Mouse (Mus musculus) midbrain, embryonic 16.5 days (tissue): ENCODE results near the gene Wdr61. TPM values are rescaled to one million over a fixed set of nuclear protein-coding genes. Genes with fewer than 3 reads are reported as not detected.
A peak's percentile ranks its signal among the peaks of the same experiment; 100 is the strongest.

Source experiments
- ATAC-seq: fragments of 200-750 bp; cut with Nextera tagmentation; 2 replicates; pipeline ENCODE4 v1.8.0; 2017; ENCODE audit warnings: moderate TSS enrichment
- H3K27ac ChIP-seq: fragments of 300-500 bp; sonication (generic); 2 replicates; pipeline ENCODE4 v1.5.1; 2014; ENCODE audit warnings: mild to moderate bottlenecking, low read length, mixed read lengths
- H3K27me3 ChIP-seq: fragments of 300-500 bp; sonication (generic); 2 replicates; pipeline ENCODE4 v1.6.1; 2014; ENCODE audit warnings: low read depth, low read length, mixed read lengths; ENCODE audit not compliant: control insufficient read depth, insufficient read depth
- H3K36me3 ChIP-seq: fragments of 300-500 bp; sonication (generic); 2 replicates; pipeline ENCODE4 v1.6.1; 2014; ENCODE audit warnings: mild to moderate bottlenecking, low read length, moderate library complexity, mixed read lengths; ENCODE audit not compliant: control insufficient read depth, insufficient read depth
- H3K4me1 ChIP-seq: fragments of 300-500 bp; sonication (generic); 2 replicates; pipeline ENCODE4 v1.6.1; 2014; ENCODE audit warnings: mild to moderate bottlenecking, low read length, mixed read lengths; ENCODE audit not compliant: control insufficient read depth, insufficient read depth
- H3K4me2 ChIP-seq: fragments of 300-500 bp; sonication (generic); 2 replicates; pipeline ENCODE4 v1.6.1; 2014; ENCODE audit warnings: mild to moderate bottlenecking, low read length, mixed read lengths
- H3K4me3 ChIP-seq: fragments of 300-500 bp; sonication (generic); 2 replicates; pipeline ENCODE4 v1.5.1; 2014; ENCODE audit warnings: low read depth, mild to moderate bottlenecking, low read length, moderate library complexity, mixed read lengths
- H3K9ac ChIP-seq: fragments of 300-500 bp; sonication (generic); 2 replicates; pipeline ENCODE4 v1.6.1; 2014; ENCODE audit warnings: low read depth, low read length, mixed read lengths
- H3K9me3 ChIP-seq: fragments of 300-500 bp; sonication (generic); replicated peaks from 2 replicates; pipeline ENCODE4 v1.6.1; 2014; ENCODE audit warnings: mild to moderate bottlenecking, low read length, mixed read lengths; ENCODE audit not compliant: control insufficient read depth, poor library complexity, severe bottlenecking
- whole genome bisulfite sequencing: fragments of 180-500 bp; shearing (Covaris S2); extraction: QIAGEN DNeasy Blood & Tissue Kit; methylation state at CpG from one replicate; pipeline ENCODE4 v1.1.7; 2014; 5-methylcytosine and 5-hydroxymethylcytosine counted together
- polyA plus RNA-seq: library from polyadenylated mRNA; unstranded; fragments of >200 nt; fragmentation: Nextera tagmentation; extraction: Ambion mirVana; gene quantifications from 2 replicates; pipeline ENCODE4 v1.2.1, GENCODE M21; 2015

The Wdr61 gene
- polyA plus RNA-seq, 1 experiment from 2014 or later: 91.9 TPM

DNA sequence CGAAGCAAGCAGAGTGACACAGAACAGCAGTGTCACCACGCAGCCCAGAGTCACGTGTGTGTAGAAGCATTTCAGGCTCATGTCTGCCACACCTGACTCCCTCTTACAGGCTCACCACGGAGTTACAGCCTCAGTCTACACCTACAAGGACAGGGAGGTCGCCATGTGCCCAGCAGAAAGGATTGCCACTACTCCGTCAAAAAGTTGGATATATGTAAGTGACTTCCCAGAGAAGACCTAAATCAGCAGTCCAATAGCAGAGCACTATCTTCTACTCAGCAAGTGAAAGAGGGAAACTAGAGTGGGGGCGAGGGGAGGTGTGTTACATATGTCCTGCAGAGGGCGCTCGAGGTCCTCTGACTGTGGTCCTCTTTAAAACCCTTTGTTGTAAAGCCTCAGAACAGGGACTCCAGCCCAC is 2.0 kb upstream of the Wdr61 start:
- 19% methylated on average over 9 of the region's 9 CpGs for WGBS

DNA sequence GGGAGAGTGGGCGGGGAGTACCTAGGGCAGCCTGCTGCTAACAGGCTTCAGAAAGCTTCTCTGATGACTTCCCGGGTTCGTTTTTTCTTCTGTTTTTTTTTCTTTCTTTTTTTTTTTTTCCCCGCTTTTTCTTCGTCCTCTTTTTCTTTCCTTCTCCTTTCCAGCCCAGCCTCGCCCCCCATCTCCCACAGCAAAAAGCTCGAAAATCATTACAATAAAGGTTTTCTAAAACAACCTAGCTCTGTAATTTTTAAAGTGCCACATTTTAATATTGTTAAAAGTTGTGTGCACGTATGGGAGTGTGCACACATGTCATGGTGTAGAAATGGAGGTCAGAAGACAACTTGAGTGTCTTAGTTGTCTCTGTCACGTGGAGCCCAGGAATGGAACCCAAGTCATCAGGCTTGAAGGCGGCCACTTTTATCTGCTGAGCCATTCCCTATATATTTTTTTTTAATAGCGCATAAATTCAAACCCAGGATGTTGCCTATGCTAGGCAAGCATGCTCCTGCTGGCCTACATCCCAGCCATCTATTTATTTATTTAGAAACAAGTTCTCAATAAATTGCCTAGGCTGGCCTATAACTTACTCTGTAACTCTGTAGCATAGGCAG is 427 bp upstream of the Wdr61 start:
- peaks cover 17% of the 10 kb centered on the region for H3K4me1 ChIP-seq
- peak overlapping the region; percentile 80 for H3K9ac ChIP-seq
- no peaks in the 10 kb centered on the region for H3K36me3 ChIP-seq
- peak overlapping the region; percentile 68 for H3K4me3 ChIP-seq
- H3K27ac ChIP-seq: peak overlapping the region; percentile 66
- H3K4me2 ChIP-seq: peak overlapping the region; percentile 89
- H3K9me3 ChIP-seq: no peaks in the 10 kb centered on the region
- H3K27me3 ChIP-seq: no peaks in the 10 kb centered on the region
- ATAC-seq: 0 out of 2 replicates have a peak, but pooled peaks have one; percentile 12
- WGBS: 21% methylated on average over 11 of the region's 11 CpGs

More for the DNA sequence above, 2.0 kb upstream of the Wdr61 start:
- no peak overlapping the region for H3K27ac ChIP-seq
- no peak for ATAC-seq
- no peaks in the 10 kb centered on the region for H3K36me3 ChIP-seq
- no peaks in the 10 kb centered on the region for H3K9me3 ChIP-seq
- no peak overlapping the region for H3K4me2 ChIP-seq
- H3K4me3 ChIP-seq: no peak overlapping the region
- H3K27me3 ChIP-seq: no peaks in the 10 kb centered on the region
- H3K9ac ChIP-seq: no peak overlapping the region
- H3K4me1 ChIP-seq: peaks cover 17% of the 10 kb centered on the region

DNA sequence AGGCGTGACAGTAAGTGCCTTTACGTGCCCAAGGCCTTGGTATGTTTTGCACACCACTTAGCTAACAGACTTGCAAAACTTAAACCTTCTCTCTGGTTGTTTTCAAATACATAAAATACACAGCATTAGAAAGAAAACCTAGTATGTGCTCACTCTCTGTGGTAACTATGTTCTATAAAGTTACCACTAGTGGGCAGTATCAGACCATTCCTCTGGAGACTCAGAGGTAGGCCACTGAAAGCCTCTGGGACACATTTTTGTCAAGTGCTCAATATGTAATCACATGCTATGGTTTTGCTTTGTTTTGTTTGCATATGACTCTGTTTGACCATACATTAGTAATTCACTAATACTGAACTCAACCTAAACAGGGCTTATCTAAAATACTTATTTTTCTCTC is 2.2 kb downstream of the Wdr61 start:
- H3K4me1 ChIP-seq: peaks cover 17% of the 10 kb centered on the region
- no peak for ATAC-seq
- no peak overlapping the region for H3K4me3 ChIP-seq
- no peak overlapping the region for H3K9ac ChIP-seq
- no peaks in the 10 kb centered on the region for H3K27me3 ChIP-seq
- H3K9me3 ChIP-seq: no peaks in the 10 kb centered on the region
- H3K36me3 ChIP-seq: peaks cover 11% of the 10 kb centered on the region
- H3K4me2 ChIP-seq: no peak overlapping the region
- H3K27ac ChIP-seq: no peak overlapping the region
- 94% methylated on average over 2 of the region's 2 CpGs for WGBS

DNA sequence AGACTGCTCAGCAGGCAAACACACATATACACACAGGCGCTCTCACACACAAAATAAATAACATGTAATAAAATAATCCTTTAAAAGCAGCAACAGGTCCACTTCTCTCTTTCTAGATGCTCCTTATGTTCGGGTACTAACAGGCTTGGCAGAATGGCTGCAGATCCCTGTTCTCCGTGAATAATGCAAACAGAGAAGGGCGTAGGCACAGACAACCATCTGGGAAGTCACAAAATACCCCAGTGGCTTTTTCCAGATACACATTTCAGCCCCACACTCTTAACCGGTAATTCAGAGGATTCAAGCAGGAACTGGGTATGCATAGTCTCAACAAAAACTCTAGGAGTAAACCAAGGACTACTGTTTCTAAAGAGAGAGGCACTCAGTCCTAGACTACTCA is 8.0 kb downstream of the Wdr61 start:
- Histone ChIP-seq H3K4me2 (no peak overlapping the region), H3K9ac (no peak overlapping the region), H3K9me3 (no peaks in the 10 kb centered on the region), H3K36me3 (peaks cover 34% of the 10 kb centered on the region), H3K4me3 (no peak overlapping the region), H3K27ac (no peak overlapping the region), H3K4me1 (no peaks in the 10 kb centered on the region), H3K27me3 (no peaks in the 10 kb centered on the region)
- ATAC-seq: no peak
- 84% methylated on average over 5 of the region's 5 CpGs for WGBS

DNA sequence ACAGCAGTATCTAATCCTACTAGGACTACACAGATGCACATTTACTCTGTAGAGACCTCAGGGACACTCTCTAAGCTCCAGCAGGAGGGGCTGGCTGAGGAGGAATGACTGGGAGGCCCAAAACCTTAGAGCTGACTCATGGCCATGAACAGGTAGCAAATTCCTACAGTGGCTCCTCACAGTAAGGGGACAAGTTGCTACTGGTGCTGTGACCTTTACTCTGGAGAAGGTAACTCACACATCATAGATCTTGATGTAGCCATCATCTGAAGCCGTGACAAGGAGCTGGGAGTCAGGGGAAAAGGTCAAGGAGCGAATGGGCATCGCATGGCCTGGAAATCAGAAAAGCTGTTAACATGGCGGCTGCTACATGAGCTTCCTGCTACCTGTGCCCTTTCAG is 11.7 kb downstream of the Wdr61 start:
- peaks cover 41% of the 10 kb centered on the region for H3K36me3 ChIP-seq
- WGBS: 96% methylated on average over 4 of the region's 4 CpGs
- H3K27me3 ChIP-seq: no peaks in the 10 kb centered on the region

DNA sequence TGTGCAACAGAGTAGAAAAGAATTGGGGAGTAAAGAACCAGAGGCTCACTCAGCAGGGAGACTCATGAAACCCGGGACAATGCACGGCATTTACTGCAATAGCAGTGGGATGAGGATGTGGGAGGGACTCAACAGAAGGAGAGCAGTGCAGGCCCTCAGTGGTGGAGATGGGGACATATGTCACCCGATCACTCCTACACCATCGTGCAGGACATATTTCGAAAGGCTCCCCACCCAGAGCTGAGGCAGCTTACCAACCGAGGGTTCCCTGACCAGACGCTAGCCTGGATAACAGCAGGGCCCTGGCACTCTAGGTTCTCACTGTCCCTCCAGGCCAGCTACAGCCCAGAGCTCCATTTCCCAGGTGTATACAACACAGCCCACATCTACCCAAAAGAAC is 12.2 kb downstream of the Wdr61 start:
- Histone ChIP-seq H3K36me3 (peaks cover 37% of the 10 kb centered on the region), H3K27me3 (no peaks in the 10 kb centered on the region), H3K9me3 (no peaks in the 10 kb centered on the region), H3K4me1 (no peaks in the 10 kb centered on the region), H3K27ac (no peak overlapping the region), H3K4me3 (no peak overlapping the region), H3K4me2 (no peak overlapping the region), H3K9ac (no peak overlapping the region; the same call in 1 of the 2 replicates)
- ATAC-seq: no peak
- 84% methylated on average over 7 of the region's 7 CpGs for WGBS

More for the DNA sequence above, 11.7 kb downstream of the Wdr61 start:
- Histone ChIP-seq H3K4me2 (no peak overlapping the region), H3K4me1 (no peaks in the 10 kb centered on the region), H3K27ac (no peak overlapping the region), H3K4me3 (no peak overlapping the region), H3K9ac (no peak overlapping the region), H3K9me3 (no peaks in the 10 kb centered on the region)
- no peak for ATAC-seq

DNA sequence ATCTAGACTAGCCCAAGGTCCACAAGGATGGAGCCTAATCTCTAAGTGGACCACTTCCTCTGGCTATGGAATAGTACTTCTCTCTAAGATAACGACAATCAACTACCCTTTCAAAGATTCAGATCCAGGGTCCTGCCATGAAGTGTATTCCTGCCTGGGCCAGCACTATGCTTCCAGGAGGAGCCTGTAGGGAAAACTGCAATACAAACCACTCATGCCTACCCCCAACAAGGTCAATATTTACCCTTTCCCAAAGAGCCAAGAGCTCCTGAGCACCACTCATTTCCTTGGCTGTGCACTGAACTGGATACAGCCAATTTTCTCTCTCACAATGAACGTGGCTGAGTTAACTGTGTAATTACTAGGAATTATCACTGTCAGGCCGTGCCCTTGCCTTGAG is 16.8 kb downstream of the Wdr61 start:
- H3K4me1 ChIP-seq: no peaks in the 10 kb centered on the region
- H3K9me3 ChIP-seq: no peaks in the 10 kb centered on the region
- no peak overlapping the region for H3K4me3 ChIP-seq
- H3K9ac ChIP-seq: no peak overlapping the region
- no peak overlapping the region for H3K4me2 ChIP-seq
- no peak overlapping the region for H3K27ac ChIP-seq
- no peaks in the 10 kb centered on the region for H3K27me3 ChIP-seq
- 88% methylated on average over 3 of the region's 3 CpGs for WGBS
- H3K36me3 ChIP-seq: peaks cover 34% of the 10 kb centered on the region
- no peak for ATAC-seq

DNA sequence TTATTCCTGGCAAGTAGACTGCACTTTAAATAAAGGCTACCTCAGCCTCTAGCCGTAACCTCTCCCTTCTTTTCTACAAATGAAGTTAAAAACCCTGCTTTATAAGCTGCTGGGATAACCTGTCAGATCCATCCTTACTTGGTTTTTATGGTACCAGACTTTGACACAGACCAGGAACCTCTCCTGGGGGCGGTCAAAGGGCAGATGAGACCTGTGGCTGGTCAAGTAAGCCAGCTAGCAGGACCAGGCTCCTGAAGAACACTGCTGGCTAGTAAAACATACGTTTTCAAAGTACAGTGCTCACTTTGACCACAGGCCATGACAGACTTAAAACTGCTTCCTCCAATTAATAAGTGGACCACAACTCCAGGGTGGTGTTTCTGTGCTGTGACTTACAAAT is 18.5 kb downstream of the Wdr61 start:
- no peak overlapping the region for H3K4me2 ChIP-seq
- H3K4me1 ChIP-seq: no peaks in the 10 kb centered on the region
- 94% methylated on average over 3 of the region's 3 CpGs for WGBS
- no peak overlapping the region for H3K4me3 ChIP-seq
- no peak overlapping the region for H3K9ac ChIP-seq
- no peaks in the 10 kb centered on the region for H3K27me3 ChIP-seq
- ATAC-seq: no peak
- H3K36me3 ChIP-seq: peaks cover 28% of the 10 kb centered on the region
- no peak overlapping the region for H3K27ac ChIP-seq
- H3K9me3 ChIP-seq: no peaks in the 10 kb centered on the region

DNA sequence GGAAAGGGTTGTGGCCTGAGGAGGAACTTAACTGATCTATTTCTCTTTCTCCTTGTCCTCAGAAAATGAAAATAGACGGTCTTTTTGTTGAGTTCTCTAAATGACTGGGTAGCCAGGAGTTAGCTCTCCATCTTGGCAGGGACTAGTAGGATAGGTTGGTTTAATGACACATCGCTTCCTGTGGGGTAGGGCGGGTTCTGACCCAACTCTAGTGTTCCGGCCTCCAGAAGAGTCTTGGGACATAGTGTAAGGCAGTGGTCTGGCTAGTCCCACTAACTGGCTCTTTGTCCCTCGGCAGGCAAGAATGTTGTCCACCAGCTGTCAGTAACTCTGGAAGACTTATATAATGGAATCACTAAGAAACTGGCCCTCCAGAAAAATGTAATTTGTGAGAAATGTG is 26.2 kb downstream of the Wdr61 start:
- Histone ChIP-seq H3K4me2 (no peak overlapping the region), H3K4me3 (no peak overlapping the region), H3K27ac (no peak overlapping the region), H3K9me3 (no peaks in the 10 kb centered on the region), H3K36me3 (peaks cover 2% of the 10 kb centered on the region; the same call in 1 of the 2 replicates), H3K4me1 (no peaks in the 10 kb centered on the region), H3K9ac (no peak overlapping the region), H3K27me3 (no peaks in the 10 kb centered on the region)
- ATAC-seq: no peak
- WGBS: 85% methylated on average over 5 of the region's 5 CpGs
